Mouse (Mus musculus) testis, postnatal 14 days (tissue): ENCODE data around the gene Ptpn14.
"Not testable (repeated sequence)": the region's sequence is repeated elsewhere in the genome, so short reads cannot be mapped to it uniquely, and the experiment has no call there.

Experiments used
- DNase-seq: peaks from one replicate; pipeline ENCODE4 v3.0.0; 2021; ENCODE audit warnings: low spot score

The Ptpn14 gene

GRCm38 (mm10) chr1:189727884-189728783 is at the start of gene Ptpn14:
Ptpn14 (plus strand) TSS chr1:189728268.
- DNase-seq = peak; percentile 73

GRCm38 (mm10) chr1:189679555-189679954 is 48.5 kb upstream of the Ptpn14 start:
- DNase-seq = no peak

- DNase-seq = no peak
Observed at GRCm38 (mm10) chr1:189684786-189685415, 43.2 kb upstream of the Ptpn14 start.

- DNase-seq = no peak
Observed at GRCm38 (mm10) chr1:189686025-189686424, 42.0 kb upstream of the Ptpn14 start.

- DNase-seq = peak; percentile 99
Observed at GRCm38 (mm10) chr1:189687654-189688387, 40.2 kb upstream of the Ptpn14 start, which contains the start of gene Cenpf. Cenpf (minus strand) TSS chr1:189688086.

DNA sequence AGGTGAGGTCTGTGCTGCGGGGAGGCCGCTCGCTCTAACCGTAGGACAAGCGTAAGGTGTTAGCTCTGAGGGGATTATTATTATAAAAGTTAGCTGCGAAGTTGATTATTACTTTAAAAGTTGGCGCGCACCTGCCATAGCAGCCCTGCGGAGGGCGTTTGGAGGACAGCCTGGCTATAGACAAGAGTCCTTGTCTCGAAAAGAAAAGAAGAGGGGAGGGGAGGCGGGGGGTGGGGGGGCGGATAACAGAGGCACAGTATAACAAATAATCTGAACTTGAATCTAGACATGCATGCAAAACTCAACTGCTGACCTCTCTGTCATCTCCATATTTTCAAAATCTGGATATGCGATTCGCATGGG is 39.7 kb upstream of the Ptpn14 start:
- no peak for DNase-seq

DNA sequence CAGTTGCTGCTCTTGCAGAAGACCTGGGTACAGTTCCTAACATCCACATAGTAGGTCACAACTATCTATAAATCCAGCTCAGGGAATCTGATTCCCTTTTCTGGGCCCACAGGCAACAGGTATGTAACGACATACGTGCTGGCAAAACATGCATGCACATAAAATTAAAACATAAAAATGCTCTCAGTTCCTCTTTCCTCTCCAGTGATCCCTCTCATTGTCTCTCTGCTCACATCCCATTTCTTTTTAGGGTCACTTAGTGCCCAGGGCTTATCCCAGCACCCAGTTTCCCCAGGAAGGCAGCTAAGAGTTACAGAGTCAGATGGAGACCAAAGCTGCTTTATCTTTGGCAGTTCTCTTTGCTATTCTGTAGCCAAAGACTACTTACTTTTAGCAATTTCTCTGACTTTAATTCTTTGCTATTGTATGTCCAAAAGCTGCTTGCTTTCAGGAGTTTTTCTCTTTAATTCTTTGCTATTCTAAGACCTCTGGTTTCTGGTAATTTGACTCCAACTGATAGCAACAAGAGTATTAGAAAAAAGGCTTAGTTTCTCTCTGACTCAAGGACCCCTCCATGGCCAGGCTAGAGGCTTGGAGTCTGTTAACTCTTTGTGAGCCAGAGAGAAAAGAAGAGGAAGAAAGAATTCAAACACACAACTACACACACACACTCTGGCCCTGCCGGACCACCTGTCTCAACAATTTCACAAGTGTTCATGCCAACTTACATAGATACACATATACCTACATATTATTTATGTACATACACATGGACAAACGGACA is 38.8 kb upstream of the Ptpn14 start:
- no peak for DNase-seq

GRCm38 (mm10) chr1:189692442-189692841 is 35.6 kb upstream of the Ptpn14 start:
- DNase-seq = not testable (repeated sequence)

DNA sequence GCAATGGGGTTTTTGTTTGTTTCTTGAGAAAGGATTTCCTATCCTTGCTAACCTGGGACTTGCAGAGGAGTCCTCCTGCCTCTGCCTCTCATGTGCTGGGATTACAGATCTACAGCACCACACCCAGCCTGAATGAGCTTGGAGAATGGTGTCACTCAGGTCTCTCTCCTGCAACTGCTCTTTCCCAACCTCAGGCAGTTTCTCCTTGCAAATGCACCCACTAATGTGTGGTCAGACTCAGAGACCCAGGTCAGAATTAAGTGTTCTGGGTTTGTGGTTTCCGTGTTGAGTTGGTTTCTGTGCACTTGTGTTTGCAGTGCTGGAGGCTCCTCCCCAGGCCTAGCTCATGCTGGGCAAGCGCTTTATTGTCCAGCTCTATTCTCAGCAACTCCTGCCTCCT is 33.7 kb upstream of the Ptpn14 start:
- no peak for DNase-seq

GRCm38 (mm10) chr1:189695321-189695720 is 32.7 kb upstream of the Ptpn14 start:
- DNase-seq = no peak

DNA sequence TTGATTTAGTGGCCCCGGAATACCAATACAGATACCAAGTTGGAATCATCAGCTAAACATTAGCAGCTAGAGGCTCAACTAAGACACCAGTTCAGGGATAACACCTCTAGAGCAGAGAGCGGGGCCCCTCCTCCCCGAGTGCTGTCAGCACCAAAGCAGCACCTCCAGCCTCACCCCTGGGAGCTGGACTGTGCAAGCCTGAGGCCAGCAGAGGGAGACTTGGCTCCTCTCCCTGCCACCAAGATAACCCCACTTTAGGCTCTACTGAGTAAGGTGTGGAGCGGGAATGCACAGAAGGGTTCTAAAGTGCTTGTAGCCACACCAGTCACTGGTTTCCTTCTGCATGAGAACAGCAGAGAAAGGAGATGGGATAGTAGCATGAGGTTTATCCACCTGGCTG is 29.7 kb upstream of the Ptpn14 start:
- DNase-seq = no peak

- DNase-seq = no peak
Observed at GRCm38 (mm10) chr1:189700186-189700585, 27.9 kb upstream of the Ptpn14 start.

DNA sequence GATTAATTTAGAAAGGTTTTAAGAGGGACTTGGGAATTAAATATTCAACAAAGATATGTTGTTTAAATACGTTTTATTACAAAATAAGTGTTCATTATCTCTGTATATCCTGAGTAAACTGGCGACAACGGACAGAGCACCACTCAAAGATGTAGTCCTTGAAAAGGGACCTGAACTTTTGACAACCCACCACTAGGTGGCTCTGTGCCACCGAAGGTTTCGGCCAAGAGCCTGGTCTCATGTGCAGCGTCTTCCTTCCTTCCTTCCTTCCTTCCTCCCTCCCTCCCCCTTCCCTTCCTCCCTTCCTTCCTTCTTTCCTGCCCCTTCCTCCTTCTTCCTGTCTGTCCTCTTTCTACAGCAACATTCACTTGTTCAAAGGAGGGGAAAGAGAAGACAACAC is 27.1 kb upstream of the Ptpn14 start:
- no peak for DNase-seq

DNA sequence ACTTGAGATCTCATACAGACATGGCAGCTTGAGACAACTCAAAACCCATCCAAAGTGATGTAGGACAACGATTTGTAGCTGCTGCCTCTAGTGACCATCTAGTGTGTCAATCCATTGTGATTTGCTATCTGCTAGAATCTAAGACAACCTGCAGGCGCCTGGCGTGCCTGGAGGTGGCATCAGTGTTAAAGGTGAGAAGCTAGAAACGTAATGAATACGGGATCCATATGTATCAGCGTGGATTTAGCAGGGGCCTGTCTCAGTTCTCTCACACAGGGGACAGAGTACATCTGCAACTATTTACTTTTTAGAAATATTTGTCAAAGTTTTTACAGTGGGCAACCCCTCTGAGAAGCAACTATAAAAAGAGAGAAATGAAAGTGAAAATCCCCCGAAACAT is 24.9 kb upstream of the Ptpn14 start:
- DNase-seq = no peak

- DNase-seq = no peak
Observed at GRCm38 (mm10) chr1:189703591-189703990, 24.5 kb upstream of the Ptpn14 start.

GRCm38 (mm10) chr1:189706040-189706645 is 21.9 kb upstream of the Ptpn14 start:
- DNase-seq = no peak

DNA sequence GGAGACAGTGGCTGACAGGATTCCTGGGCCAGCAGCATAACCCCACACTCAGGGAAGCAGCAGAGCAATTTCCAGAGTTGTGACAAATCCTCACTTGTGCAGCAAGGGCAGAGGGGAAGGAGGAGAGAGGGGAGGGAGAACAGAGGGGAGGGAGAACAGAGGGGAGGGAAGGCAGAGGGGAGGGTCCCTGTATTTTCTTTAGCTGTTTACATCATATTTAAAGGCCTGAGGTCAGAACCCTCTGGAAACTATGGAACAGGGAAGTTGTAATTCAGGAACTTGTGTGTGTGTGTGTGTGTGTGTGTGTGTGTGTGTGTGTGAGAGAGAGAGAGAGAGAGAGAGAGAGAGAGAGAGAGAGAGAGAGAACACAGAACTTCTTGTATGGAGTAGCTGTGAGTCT is 21.1 kb upstream of the Ptpn14 start:
- no peak for DNase-seq

- DNase-seq = no peak
Observed at GRCm38 (mm10) chr1:189707419-189707818, 20.6 kb upstream of the Ptpn14 start.

DNA sequence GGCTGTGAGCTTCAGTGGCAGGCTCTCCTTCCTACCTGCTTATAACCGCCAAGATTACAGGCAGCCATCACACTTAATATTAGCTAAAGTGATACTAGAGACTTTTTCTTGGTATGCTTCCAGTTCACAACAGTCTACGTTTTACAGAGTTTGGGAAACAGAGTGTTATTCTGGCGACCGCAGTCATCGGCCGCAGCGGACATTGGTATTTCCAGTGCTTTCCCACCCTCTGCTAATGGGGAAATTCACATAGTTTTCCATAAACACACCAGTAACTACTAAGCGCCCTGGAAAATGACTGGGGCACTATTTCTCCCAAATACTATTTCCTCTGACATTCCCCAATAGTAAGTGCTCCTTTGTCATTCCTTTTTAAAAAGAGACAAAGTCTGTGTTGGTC is 19.1 kb upstream of the Ptpn14 start:
- DNase-seq = no peak

DNA sequence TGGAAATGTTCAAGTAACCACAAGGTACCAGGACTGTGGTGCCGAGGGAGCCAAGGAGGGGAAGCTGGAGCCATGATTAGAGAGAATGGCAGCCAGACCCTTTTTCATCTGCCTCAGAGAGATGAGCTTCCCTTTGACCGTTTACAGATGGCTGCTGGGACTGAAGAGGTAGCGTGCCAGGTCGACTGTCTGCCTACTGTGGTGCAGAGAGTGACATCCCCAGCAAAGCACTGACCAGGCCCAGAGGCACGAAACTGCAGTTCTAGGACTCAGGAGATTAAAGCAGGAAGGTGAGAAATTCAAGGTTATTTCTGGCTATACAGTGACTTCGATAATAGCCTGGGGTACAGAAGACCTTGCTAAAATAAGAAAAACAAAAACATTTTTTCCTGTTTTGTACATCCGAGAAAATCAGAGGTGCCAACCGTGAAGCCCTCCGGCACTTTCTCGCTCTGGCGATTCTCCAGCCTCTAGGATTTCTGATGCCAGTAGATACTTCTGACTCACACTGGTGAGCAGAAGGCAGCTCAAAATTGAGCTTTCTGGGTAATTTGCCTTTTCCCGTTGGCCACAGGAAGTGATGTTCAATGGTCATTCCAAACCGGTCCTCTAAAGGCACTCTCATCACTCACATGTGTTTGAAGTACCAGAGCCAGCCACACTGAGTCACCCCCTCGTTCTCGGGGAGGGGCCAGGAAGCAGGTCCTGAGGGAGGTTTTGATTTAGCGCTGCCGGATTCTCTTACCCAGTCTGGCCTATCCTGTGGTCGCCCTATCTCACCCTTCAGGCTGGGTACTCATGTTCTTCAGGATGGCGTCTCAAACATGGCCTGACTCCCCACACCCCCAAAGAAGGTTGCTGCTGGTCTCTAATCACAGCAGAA is 11.9 kb upstream of the Ptpn14 start:
- no peak for DNase-seq

GRCm38 (mm10) chr1:189717546-189717945 is 10.5 kb upstream of the Ptpn14 start:
- DNase-seq = no peak
